Mouse (Mus musculus): ENCODE measurements at regions not wholly inside any gene's neighbourhood (a gene's known extent, or its start where the extent isn't known, plus 50 kb on each side); places are given as distances from the start of the nearest gene placed in this dataset.

GRCm38 (mm10) chr1:92284155-92284554 lies 88.7 kb upstream of the Hdac4 start:
- no peak for DNase-seq (ENCODE audit: low spot score in 2 of 2)

GRCm38 (mm10) chr1:92277199-92277747 lies 81.8 kb upstream of the Hdac4 start:
- no peak for DNase-seq (ENCODE audit: low spot score in 2 of 2)

GRCm38 (mm10) chr1:92275388-92275787 lies 79.9 kb upstream of the Hdac4 start:
- DNase-seq (ENCODE audit: low spot score in 2 of 2) = no peak

GRCm38 (mm10) chr1:92273760-92274159 lies 78.3 kb upstream of the Hdac4 start:
- no peak for DNase-seq (ENCODE audit: low spot score in 2 of 2)

GRCm38 (mm10) chr1:92271676-92272291 lies 76.3 kb upstream of the Hdac4 start:
- no peak for DNase-seq (ENCODE audit: low spot score in 2 of 2)

GRCm38 (mm10) chr1:92270486-92271058 lies 75.1 kb upstream of the Hdac4 start:
- DNase-seq (ENCODE audit: low spot score in 2 of 2) = no peak

- DNase-seq (ENCODE audit: low spot score in 2 of 2) = no peak
These were observed 74.0 kb upstream of the Hdac4 start for GRCm38 (mm10) chr1:92269464-92269863.

- DNase-seq (ENCODE audit: low spot score in 2 of 2) = no peak
These were observed 69.4 kb upstream of the Hdac4 start for GRCm38 (mm10) chr1:92264941-92265340.

- no peak for DNase-seq (ENCODE audit: low spot score in 2 of 2)
These were observed 64.4 kb upstream of the Hdac4 start for GRCm38 (mm10) chr1:92259715-92260392.

GRCm38 (mm10) chr1:92258026-92258425 lies 62.5 kb upstream of the Hdac4 start:
- DNase-seq (ENCODE audit: low spot score in 2 of 2) = no peak

- DNase-seq (ENCODE audit: low spot score in 2 of 2) = no peak
These were observed 57.6 kb upstream of the Hdac4 start for GRCm38 (mm10) chr1:92253086-92253485.

GRCm38 (mm10) chr1:92250594-92251463 lies 55.3 kb upstream of the Hdac4 start:
- no peak for DNase-seq (ENCODE audit: low spot score in 2 of 2)

All from frontal cortex, postnatal 10 days (tissue).